In the genomic region with DNA sequence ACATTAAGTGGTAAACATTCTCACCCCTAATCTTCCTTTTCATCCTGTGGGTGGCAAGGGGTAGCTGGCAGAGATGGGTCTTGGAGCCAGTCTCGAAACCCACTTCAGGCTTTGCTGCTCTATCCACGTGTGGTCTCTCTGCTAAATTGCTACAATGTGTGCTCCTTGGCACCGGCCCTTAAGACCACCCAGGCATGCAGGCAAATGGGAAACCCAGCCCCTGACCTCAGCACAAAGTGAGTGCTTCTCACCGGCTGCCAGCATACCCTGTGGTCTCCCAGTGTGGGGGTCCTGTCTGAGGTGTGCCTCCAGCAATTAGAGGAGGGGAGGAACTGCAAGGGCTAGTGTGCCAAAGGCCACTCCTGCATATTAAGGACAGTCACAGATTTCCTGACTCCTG, we compare ENCODE assay signal across 12 mouse cellular contexts.
A peak's percentile ranks its signal among the peaks of the same experiment; 100 is the strongest.
DNase-seq lines count a peak whose midpoint lies in the region; ATAC-seq and TF ChIP-seq lines count a peak whose summit lies in the region.
"Had no signal": no experiment of that assay in that cellular context is flagged by ENCODE, and none has a peak within 500 bp of the region (broad histone marks: within the 10 kb centered on the region; RNA-seq: fewer than 3 reads in every experiment).

No protein-coding gene starts in this region.

- peak overlapping the region; percentile 65 for H3K27ac ChIP-seq in limb, embryonic 14.5 days (replicated peaks; ENCODE audit: low read depth, low read length)

- H3K9ac ChIP-seq in limb, embryonic 14.5 days (ENCODE audit: low read depth, low read length, severe bottlenecking), result no peak overlapping the region

- H3K9me3 ChIP-seq in limb, embryonic 14.5 days (ENCODE audit: control insufficient read depth, low read length), result no peaks in the 10 kb centered on the region

- no peaks in the 10 kb centered on the region for H3K27me3 ChIP-seq in limb, embryonic 14.5 days (ENCODE audit: control insufficient read depth, insufficient read depth, low read length)

- peak; percentile 88 for ATAC-seq in limb, embryonic 14.5 days (ENCODE audit: low FRiP score, low read depth)

- intact Hi-C loops in left cerebral cortex, postnatal 10 days (cut with DNase I), result no loop called here
- intact Hi-C loops in gastrocnemius, postnatal 14 days (cut with DNase I; ENCODE audit: low total_unique reads), result no loop called here

- TF ChIP-seq POLR2A in limb, embryonic 14.5 days (IDR thresholded peaks at IDR 0.05; ENCODE audit: borderline replicate concordance, extremely low read depth, insufficient read depth, insufficient read length), result no peak

- no peak overlapping the region for H3K4me2 ChIP-seq in limb, embryonic 14.5 days (replicated peaks; ENCODE audit: low read depth, low read length, severe bottlenecking)

- H3K4me3 ChIP-seq in limb, embryonic 14.5 days (replicated peaks; ENCODE audit: low read length), result no peak overlapping the region

- WGBS in limb, embryonic 14.5 days, result 13% methylated on average over 4 of the region's 4 CpGs

- H3K36me3 ChIP-seq in limb, embryonic 14.5 days (ENCODE audit: control insufficient read depth, insufficient read depth, low read length), result no peaks in the 10 kb centered on the region

- peaks cover 6% of the 10 kb centered on the region; the same call in 1 of the 2 replicates for H3K4me1 ChIP-seq in limb, embryonic 14.5 days (ENCODE audit: control insufficient read depth, insufficient read depth, low read length)

- peak; percentile 29 to 49 for DNase-seq in cerebellum, postnatal 4 days (ENCODE audit: low spot score in 2 of 2)
- DNase-seq in cerebellum, adult 18-20 months, result no peak
- DNase-seq in testis, postnatal 10 days (ENCODE audit: low spot score), result peak; percentile 48
- no peak for DNase-seq in testis, postnatal 14 days (ENCODE audit: low spot score)
- DNase-seq in limb, embryonic 14.5 days (ENCODE audit: low spot score), result peak; percentile 66
- peak; percentile 42 for DNase-seq in retina, postnatal 1 day
- no peak for DNase-seq in left cerebral cortex, postnatal 10 days (ENCODE audit: extremely low spot score in 1 of 2, low spot score in 2 of 2)
- no peak for DNase-seq in gastrocnemius, postnatal 14 days
- DNase-seq: cerebellum, adult 8-10 months; kidney, adult 8-10 months; lung, postnatal 36 days; thymus, postnatal 25 days had no signal

Comparison
In these comparisons a context has a peak if more than half of its experiments do, and no peak if none do; other contexts are left out.
1. DNase-seq: peak in cerebellum, postnatal 4 days (2 of 2), testis, postnatal 10 days (single experiment), limb, embryonic 14.5 days (single experiment) and retina, postnatal 1 day (single experiment); none in cerebellum, adult 18-20 months (0 of 2), testis, postnatal 14 days (single experiment), left cerebral cortex, postnatal 10 days (0 of 2) and gastrocnemius, postnatal 14 days (single experiment).